Mouse (Mus musculus): Measurements from ENCODE around the gene Msto1. TPM values are rescaled to one million over a fixed set of nuclear protein-coding genes. Genes with fewer than 3 reads are reported as not detected.
A peak's percentile ranks its signal among the peaks of the same experiment; 100 is the strongest.
"Not testable (repeated sequence)": the region's sequence is repeated elsewhere in the genome, so short reads cannot be mapped to it uniquely, and the experiment has no call there.

The Msto1 gene
- polyA plus RNA-seq, 1 experiment from 2014 or later: 13.4 TPM

- Histone ChIP-seq H3K79me2 (ENCODE audit: inconsistent target) (no peaks in the 10 kb centered on the region), H3K36me3 (ENCODE audit: inconsistent target) (peaks cover 74% of the 10 kb centered on the region), H3K27ac (no peak overlapping the region), H3K4me3 (ENCODE audit: inconsistent target) (no peak overlapping the region)
- WGBS (ENCODE audit: missing documents): 99% methylated on average over 7 of the region's 8 CpGs
Observed at GRCm38 (mm10) chr3:88923989-88924591, 10.3 kb upstream of the Msto1 start.

- peaks cover 47% of the 10 kb centered on the region for H3K36me3 ChIP-seq (ENCODE audit: inconsistent target)
- no peaks in the 10 kb centered on the region for H3K79me2 ChIP-seq (ENCODE audit: inconsistent target)
- H3K27ac ChIP-seq: no peak overlapping the region
- WGBS (ENCODE audit: missing documents): 89% methylated on average over 9 of the region's 9 CpGs
- H3K4me3 ChIP-seq (ENCODE audit: inconsistent target): no peak overlapping the region
Observed at GRCm38 (mm10) chr3:88921411-88921810, 7.6 kb upstream of the Msto1 start.

GRCm38 (mm10) chr3:88918981-88919380 lies 5.2 kb upstream of the Msto1 start:
- WGBS (ENCODE audit: missing documents): 93% methylated on average over 13 of the region's 13 CpGs
- H3K27ac ChIP-seq: no peak overlapping the region
- H3K79me2 ChIP-seq (ENCODE audit: inconsistent target): peaks cover 6% of the 10 kb centered on the region; the same call in 1 of the 2 replicates
- no peak overlapping the region for H3K4me3 ChIP-seq (ENCODE audit: inconsistent target)
- H3K36me3 ChIP-seq (ENCODE audit: inconsistent target): peaks cover 28% of the 10 kb centered on the region; the same call in 1 of the 2 replicates

GRCm38 (mm10) chr3:88914384-88914810 lies 598 bp upstream of the Msto1 start:
- Histone ChIP-seq H3K79me2 (ENCODE audit: inconsistent target) (peaks cover 6% of the 10 kb centered on the region; the same call in 1 of the 2 replicates), H3K4me3 (ENCODE audit: inconsistent target) (peak overlapping the region; percentile 65), H3K36me3 (ENCODE audit: inconsistent target) (peaks cover 18% of the 10 kb centered on the region), H3K27ac (peak overlapping the region; percentile 80)
- WGBS (ENCODE audit: missing documents): 29% methylated on average over 8 of the region's 8 CpGs

- 92% methylated on average over 7 of the region's 7 CpGs for WGBS (ENCODE audit: missing documents)
- Histone ChIP-seq H3K36me3 (ENCODE audit: inconsistent target) (peaks cover 34% of the 10 kb centered on the region), H3K4me3 (ENCODE audit: inconsistent target) (no peak overlapping the region), H3K27ac (no peak overlapping the region), H3K79me2 (ENCODE audit: inconsistent target) (peaks cover 6% of the 10 kb centered on the region; the same call in 1 of the 2 replicates)
Observed at GRCm38 (mm10) chr3:88912585-88912984, 1.2 kb downstream of the Msto1 start.

GRCm38 (mm10) chr3:88906393-88907159 lies 7.2 kb downstream of the Msto1 start:
- Histone ChIP-seq H3K36me3 (ENCODE audit: inconsistent target) (peaks cover 76% of the 10 kb centered on the region), H3K79me2 (ENCODE audit: inconsistent target) (no peaks in the 10 kb centered on the region), H3K27ac (no peak overlapping the region), H3K4me3 (ENCODE audit: inconsistent target) (no peak overlapping the region)
- WGBS (ENCODE audit: missing documents): 86% methylated on average over 6 of the region's 6 CpGs

GRCm38 (mm10) chr3:88905741-88906140 lies 8.1 kb downstream of the Msto1 start:
- H3K79me2 ChIP-seq (ENCODE audit: inconsistent target): no peaks in the 10 kb centered on the region
- H3K36me3 ChIP-seq (ENCODE audit: inconsistent target): peaks cover 79% of the 10 kb centered on the region
- H3K4me3 ChIP-seq (ENCODE audit: inconsistent target): no peak overlapping the region
- H3K27ac ChIP-seq: no peak overlapping the region
- 100% methylated on average over 2 of the region's 2 CpGs for WGBS (ENCODE audit: missing documents)

GRCm38 (mm10) chr3:88905209-88905608 lies 8.6 kb downstream of the Msto1 start:
- no peak overlapping the region for H3K27ac ChIP-seq
- WGBS (ENCODE audit: missing documents): 89% methylated on average over 6 of the region's 6 CpGs
- H3K79me2 ChIP-seq (ENCODE audit: inconsistent target): no peaks in the 10 kb centered on the region
- no peak overlapping the region for H3K4me3 ChIP-seq (ENCODE audit: inconsistent target)
- H3K36me3 ChIP-seq (ENCODE audit: inconsistent target): peaks cover 79% of the 10 kb centered on the region

- Histone ChIP-seq H3K79me2 (ENCODE audit: inconsistent target) (no peaks in the 10 kb centered on the region), H3K4me3 (ENCODE audit: inconsistent target) (no peak overlapping the region), H3K36me3 (ENCODE audit: inconsistent target) (peaks cover 76% of the 10 kb centered on the region), H3K27ac (no peak overlapping the region)
- 97% methylated on average over 3 of the region's 3 CpGs for WGBS (ENCODE audit: missing documents)
Observed at GRCm38 (mm10) chr3:88904803-88905202, 9.0 kb downstream of the Msto1 start.

- 97% methylated on average over 7 of the region's 7 CpGs for WGBS (ENCODE audit: missing documents)
- H3K4me3 ChIP-seq (ENCODE audit: inconsistent target); H3K79me2 ChIP-seq (ENCODE audit: inconsistent target); H3K27ac ChIP-seq: not testable (repeated sequence)
- H3K36me3 ChIP-seq (ENCODE audit: inconsistent target): peaks cover 13% of the 10 kb centered on the region; the same call in 1 of the 2 replicates
Observed at GRCm38 (mm10) chr3:88893011-88893410, 20.8 kb downstream of the Msto1 start.

- not testable (repeated sequence) for H3K27ac ChIP-seq; H3K79me2 ChIP-seq (ENCODE audit: inconsistent target); H3K36me3 ChIP-seq (ENCODE audit: inconsistent target); H3K4me3 ChIP-seq (ENCODE audit: inconsistent target)
- 97% methylated on average over 4 of the region's 4 CpGs for WGBS (ENCODE audit: missing documents)
Observed at GRCm38 (mm10) chr3:88882536-88882935, 31.3 kb downstream of the Msto1 start.

- H3K27ac ChIP-seq; H3K36me3 ChIP-seq (ENCODE audit: inconsistent target); H3K79me2 ChIP-seq (ENCODE audit: inconsistent target); H3K4me3 ChIP-seq (ENCODE audit: inconsistent target): not testable (repeated sequence)
- no CpG with 5 or more reads among the region's 4 CpGs for WGBS (ENCODE audit: missing documents)
Observed at GRCm38 (mm10) chr3:88868449-88868848, 45.4 kb downstream of the Msto1 start.

GRCm38 (mm10) chr3:88867177-88867576 lies 46.6 kb downstream of the Msto1 start:
- no CpG with 5 or more reads among the region's 8 CpGs for WGBS (ENCODE audit: missing documents)
- H3K36me3 ChIP-seq (ENCODE audit: inconsistent target): peaks cover 20% of the 10 kb centered on the region
- H3K79me2 ChIP-seq (ENCODE audit: inconsistent target); H3K4me3 ChIP-seq (ENCODE audit: inconsistent target); H3K27ac ChIP-seq: not testable (repeated sequence)

- not testable (repeated sequence) for H3K79me2 ChIP-seq (ENCODE audit: inconsistent target); H3K4me3 ChIP-seq (ENCODE audit: inconsistent target); H3K27ac ChIP-seq
- H3K36me3 ChIP-seq (ENCODE audit: inconsistent target): peaks cover 25% of the 10 kb centered on the region
- WGBS (ENCODE audit: missing documents): no CpG with 5 or more reads among the region's 3 CpGs
Observed at GRCm38 (mm10) chr3:88866735-88867134, 47.1 kb downstream of the Msto1 start.

- peaks cover 70% of the 10 kb centered on the region for H3K36me3 ChIP-seq (ENCODE audit: inconsistent target)
- H3K79me2 ChIP-seq (ENCODE audit: inconsistent target): no peaks in the 10 kb centered on the region
- H3K27ac ChIP-seq: no peak overlapping the region
- WGBS (ENCODE audit: missing documents): 90% methylated on average over 3 of the region's 3 CpGs
- H3K4me3 ChIP-seq (ENCODE audit: inconsistent target): no peak overlapping the region
Observed at GRCm38 (mm10) chr3:88862129-88862528, 51.7 kb downstream of the Msto1 start.

Measured in macrophage (primary cell).